Mouse (Mus musculus): Measurements from ENCODE around the gene Atp8b2.

Gene Atp8b2

GRCm38 (mm10) chr3:89898011-89898410, 65.3 kb downstream of the Atp8b2 start:
- no peak for DNase-seq

GRCm38 (mm10) chr3:89897204-89897796, 66.0 kb downstream of the Atp8b2 start:
- no peak for DNase-seq

GRCm38 (mm10) chr3:89896571-89896970, 66.7 kb downstream of the Atp8b2 start:
- DNase-seq = no peak

- DNase-seq = no peak
Measured at GRCm38 (mm10) chr3:89892517-89893106, 70.7 kb downstream of the Atp8b2 start.

- no peak for DNase-seq
Measured at GRCm38 (mm10) chr3:89891696-89892095, 71.6 kb downstream of the Atp8b2 start.

- DNase-seq = no peak
Measured at GRCm38 (mm10) chr3:89889841-89890430, 73.4 kb downstream of the Atp8b2 start.
